ENCODE assay signal across 8 mouse cellular contexts in the genomic region with DNA sequence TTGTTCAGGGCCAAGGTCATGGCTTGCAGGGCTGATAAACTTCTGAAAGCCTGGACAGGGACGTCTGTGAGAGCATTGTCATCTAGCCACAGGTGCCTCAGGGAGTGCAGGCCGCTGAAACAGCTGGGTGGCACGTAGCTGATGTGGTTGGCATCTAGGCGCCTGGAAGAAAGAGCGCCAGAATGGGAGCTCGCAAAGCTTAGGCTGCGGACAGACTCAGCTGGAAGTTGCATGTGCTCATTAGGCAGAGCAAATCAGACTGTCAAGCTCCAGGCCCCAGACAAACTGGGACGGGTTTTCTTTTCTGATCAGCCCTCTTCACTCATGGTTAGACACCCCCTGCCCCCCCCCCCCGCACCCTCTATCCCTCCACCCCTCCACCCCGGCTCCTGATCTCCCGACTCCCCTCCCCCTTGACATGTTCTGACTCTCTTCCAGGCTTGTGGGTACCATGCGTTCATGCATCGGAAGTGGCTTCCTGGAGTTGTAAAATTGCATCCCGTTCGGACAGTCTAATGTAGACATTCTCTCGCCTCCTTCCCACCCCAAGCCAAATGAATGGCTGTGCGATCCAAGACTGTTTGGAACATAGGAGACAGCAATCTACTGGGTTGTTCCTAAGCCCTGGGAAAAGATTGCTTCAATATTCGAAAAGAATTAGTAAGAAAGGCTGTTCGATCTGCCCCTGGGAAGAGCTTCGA.
DNase-seq lines count a peak whose midpoint lies in the region; ATAC-seq and TF ChIP-seq lines count a peak whose summit lies in the region.

No protein-coding gene starts in this region.

- no peaks in the 10 kb centered on the region for H3K9me3 ChIP-seq in lung, embryonic 14.5 days (ENCODE audit: low read depth, low read length)
- no peaks in the 10 kb centered on the region for H3K9me3 ChIP-seq in embryonic facial prominence, embryonic 15.5 days (replicated peaks)
- no peaks in the 10 kb centered on the region for H3K9me3 ChIP-seq in intestine, embryonic 15.5 days

- H3K27me3 ChIP-seq in lung, embryonic 14.5 days (ENCODE audit: insufficient read depth, low read length) = no peaks in the 10 kb centered on the region
- no peaks in the 10 kb centered on the region for H3K27me3 ChIP-seq in embryonic facial prominence, embryonic 15.5 days
- no peaks in the 10 kb centered on the region for H3K27me3 ChIP-seq in intestine, embryonic 15.5 days (replicated peaks)
- H3K27me3 ChIP-seq in myocyte (ENCODE audit: control insufficient read depth, insufficient read depth, insufficient read length) = no peaks in the 10 kb centered on the region
- no peaks in the 10 kb centered on the region for H3K27me3 ChIP-seq in kidney, adult 2 months (replicated peaks; ENCODE audit: control insufficient read depth, insufficient read depth, low read length)

- WGBS in lung, embryonic 14.5 days = 18% methylated on average over 20 of the region's 20 CpGs
- 7% methylated on average over 19 of the region's 20 CpGs for WGBS in embryonic facial prominence, embryonic 15.5 days
- WGBS in intestine, embryonic 15.5 days = 27% methylated on average over 18 of the region's 20 CpGs
- 11% methylated on average over 20 of the region's 20 CpGs for WGBS in kidney, adult 2 months

- no peaks in the 10 kb centered on the region for H3K79me2 ChIP-seq in myocyte (ENCODE audit: control insufficient read depth, insufficient read depth)

- no peak overlapping the region for H3K9ac ChIP-seq in lung, embryonic 14.5 days
- H3K9ac ChIP-seq in embryonic facial prominence, embryonic 15.5 days = no peak overlapping the region
- H3K9ac ChIP-seq in intestine, embryonic 15.5 days = no peak overlapping the region

- H3K4me1 ChIP-seq in lung, embryonic 14.5 days (ENCODE audit: insufficient read depth) = peaks cover 7% of the 10 kb centered on the region; the same call in 1 of the 2 replicates
- H3K4me1 ChIP-seq in embryonic facial prominence, embryonic 15.5 days = peaks cover 12% of the 10 kb centered on the region; the same call in 1 of the 2 replicates
- H3K4me1 ChIP-seq in intestine, embryonic 15.5 days (replicated peaks) = peaks cover 4% of the 10 kb centered on the region
- no peaks in the 10 kb centered on the region for H3K4me1 ChIP-seq in kidney, adult 2 months (ENCODE audit: control insufficient read depth, insufficient read depth, low read length)

- no peak overlapping the region for H3K27ac ChIP-seq in lung, embryonic 14.5 days (ENCODE audit: low read depth)
- no peak overlapping the region for H3K27ac ChIP-seq in embryonic facial prominence, embryonic 15.5 days (replicated peaks)
- H3K27ac ChIP-seq in intestine, embryonic 15.5 days = no peak overlapping the region
- no peak overlapping the region for H3K27ac ChIP-seq in kidney, adult 2 months (ENCODE audit: insufficient read depth, low read depth, low read length)

- ATAC-seq in lung, embryonic 14.5 days (ENCODE audit: insufficient read depth) = peak; percentile 74; the same call in 1 of the 2 replicates
- peak; percentile 34 for ATAC-seq in embryonic facial prominence, embryonic 15.5 days (ENCODE audit: insufficient number of reproducible peaks, low FRiP score, low TSS enrichment, low read depth)
- peak; percentile 66 for ATAC-seq in intestine, embryonic 15.5 days

- no peak for TF ChIP-seq CTCF in lung, embryonic 14.5 days (IDR thresholded peaks at IDR 0.05; ENCODE audit: low read depth)
- no peak for TF ChIP-seq CTCF in kidney, adult 2 months (conservative IDR thresholded peaks at IDR 0.05; ENCODE audit: insufficient read depth, insufficient read length, low read depth, low read length)

- DNase-seq in lung, embryonic 14.5 days = peak; percentile 47
- DNase-seq in lung, adult 18-20 months = no peak
- no peak for DNase-seq in layer of hippocampus, adult 11-12 months (ENCODE audit: low spot score)
- DNase-seq in kidney, adult 2 months = no peak
- no peak for DNase-seq in left cerebral cortex, adult 11 months (ENCODE audit: low spot score)

- H3ac ChIP-seq in myocyte (ENCODE audit: control insufficient read depth, insufficient read length) = no peak overlapping the region

- 0 out of 2 replicates have a peak overlapping the region, but pooled peaks have one; percentile 0 for H3K4me3 ChIP-seq in lung, embryonic 14.5 days (ENCODE audit: low read depth, low read length)
- peak overlapping the region; percentile 26 for H3K4me3 ChIP-seq in embryonic facial prominence, embryonic 15.5 days (replicated peaks)
- no peak overlapping the region for H3K4me3 ChIP-seq in intestine, embryonic 15.5 days (replicated peaks)
- H3K4me3 ChIP-seq in myocyte = no peak overlapping the region
- H3K4me3 ChIP-seq in kidney, adult 2 months (ENCODE audit: insufficient read depth, low read depth, low read length) = no peak overlapping the region

- H3K4me2 ChIP-seq in lung, embryonic 14.5 days = peak overlapping the region; percentile 54
- H3K4me2 ChIP-seq in embryonic facial prominence, embryonic 15.5 days (replicated peaks) = peak overlapping the region; percentile 48
- peak overlapping the region; percentile 52 for H3K4me2 ChIP-seq in intestine, embryonic 15.5 days (replicated peaks)
- peak overlapping the region; percentile 48 for H3K4me2 ChIP-seq in myocyte (ENCODE audit: low read depth)

- H3K36me3 ChIP-seq in lung, embryonic 14.5 days (ENCODE audit: insufficient read depth) = no peaks in the 10 kb centered on the region
- H3K36me3 ChIP-seq in embryonic facial prominence, embryonic 15.5 days = no peaks in the 10 kb centered on the region
- no peaks in the 10 kb centered on the region for H3K36me3 ChIP-seq in intestine, embryonic 15.5 days
- no peaks in the 10 kb centered on the region for H3K36me3 ChIP-seq in myocyte (ENCODE audit: control insufficient read depth, insufficient read depth)
- H3K36me3 ChIP-seq in kidney, adult 2 months (ENCODE audit: control insufficient read depth, insufficient read depth, low read length) = no peaks in the 10 kb centered on the region

- no peak for TF ChIP-seq POLR2A in myocyte (IDR thresholded peaks at IDR 0.05; ENCODE audit: insufficient read length, low read depth)
- no peak for TF ChIP-seq POLR2A in kidney, adult 2 months (IDR thresholded peaks at IDR 0.05; ENCODE audit: low read depth, low read length)

TF ChIP-seq in myocyte, 11 proteins besides CTCF, POLR2A, EP300 and RAD21:
- TF ChIP-seq USF1 (IDR thresholded peaks at IDR 0.05; ENCODE audit: low read depth) (no peak), SRF (IDR thresholded peaks at IDR 0.05; ENCODE audit: control insufficient read depth, insufficient read length, low read depth) (no peak), POLR2AphosphoS2 (IDR thresholded peaks at IDR 0.05; ENCODE audit: insufficient read length, low read depth) (no peak), REST (IDR thresholded peaks at IDR 0.05; ENCODE audit: insufficient read depth, insufficient read length) (no peak), TCF12 (IDR thresholded peaks at IDR 0.05; ENCODE audit: insufficient read depth, poor library complexity, severe bottlenecking) (no peak), MYOD1 (IDR thresholded peaks at IDR 0.05; ENCODE audit: control insufficient read depth in 1 of 3, insufficient read length in 2 of 3, low read depth in 2 of 3) (no peak), TCF3 (IDR thresholded peaks at IDR 0.05; ENCODE audit: insufficient read length, low read depth) (no peak), E2F4 (IDR thresholded peaks at IDR 0.05; ENCODE audit: insufficient read depth) (no peak), MYOG (IDR thresholded peaks at IDR 0.05; ENCODE audit: control insufficient read depth in 1 of 3, insufficient read depth in 1 of 3, insufficient read length in 2 of 3, low read depth in 2 of 3) (no peak), CEBPB (IDR thresholded peaks at IDR 0.05; ENCODE audit: insufficient read depth, poor library complexity, severe bottlenecking) (no peak), MAX (IDR thresholded peaks at IDR 0.05; ENCODE audit: low read depth) (no peak)

Comparison
In these comparisons a context has a peak if more than half of its experiments do, and no peak if none do; other contexts are left out.
1. H3K4me3 ChIP-seq: peak in lung, embryonic 14.5 days (single experiment) and embryonic facial prominence, embryonic 15.5 days (single experiment); none in intestine, embryonic 15.5 days (single experiment), myocyte (single experiment) and kidney, adult 2 months (single experiment).
2. Peak in every context shown above with its lines, with median percentiles within 50 percentile points of each other: ATAC-seq and H3K4me2 ChIP-seq.